13 mouse cellular contexts compared by ENCODE assay signal in the genomic region with DNA sequence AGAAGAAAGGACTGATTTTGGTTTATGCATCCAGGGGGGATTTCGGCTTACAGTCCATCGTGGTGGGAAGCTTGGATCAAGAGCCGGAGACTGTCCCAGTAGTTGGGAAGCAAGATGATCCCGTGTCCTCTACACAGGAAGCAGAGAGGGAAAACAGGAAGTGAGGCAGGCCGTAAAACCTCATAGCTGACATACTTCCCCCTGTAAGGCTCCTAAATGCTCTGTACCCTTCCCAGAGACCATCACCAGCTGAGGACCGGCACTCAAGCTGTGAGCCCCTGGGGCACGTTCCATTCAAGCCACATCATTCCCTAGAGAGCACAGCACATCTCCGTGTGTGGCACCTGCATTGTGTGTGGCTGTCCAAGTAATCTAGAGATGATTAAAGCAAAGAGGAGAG. TPM values are rescaled to one million over a fixed set of nuclear protein-coding genes. Genes with fewer than 3 reads are reported as not detected.
DNase-seq lines count a peak whose midpoint lies in the region; TF ChIP-seq lines count a peak whose summit lies in the region.
"Had no signal": no experiment of that assay in that cellular context is flagged by ENCODE, and none has a peak within 500 bp of the region (broad histone marks: within the 10 kb centered on the region; RNA-seq: fewer than 3 reads in every experiment).

No protein-coding gene starts in this region.

- H3K9me3 ChIP-seq in limb, embryonic 10.5 days (replicated peaks), result no peaks in the 10 kb centered on the region

- 45% methylated on average over 8 of the region's 8 CpGs for WGBS in lung, adult 2 months
- 61% methylated on average over 8 of the region's 8 CpGs for WGBS in limb, embryonic 10.5 days

- peak; percentile 11 for DNase-seq in embryo, embryonic 11 days
- DNase-seq in embryo, embryonic 10.5 days (ENCODE audit: low spot score), result no peak
- DNase-seq in lung, postnatal 36 days, result peak; percentile 22
- no peak for DNase-seq in lung, adult 2 months
- DNase-seq in limb, embryonic 10.5 days (ENCODE audit: low spot score), result no peak
- DNase-seq in retina, postnatal 1 day, result peak; percentile 51
- DNase-seq in frontal cortex, postnatal 25 days (ENCODE audit: low spot score in 2 of 2), result no peak
- no peak for DNase-seq in heart, adult 8-10 months (ENCODE audit: low spot score)
- DNase-seq: adrenal gland, adult 8-10 months; cerebellum, postnatal 36 days; gastrocnemius, adult 2 months; kidney, adult 11 months; right cerebral cortex, postnatal 25 days had no signal

- H3K27ac ChIP-seq in limb, embryonic 10.5 days, result peak overlapping the region; percentile 36; the same call in 1 of the 2 replicates
- H3K27ac ChIP-seq: gastrocnemius, adult 2 months had no signal

- no peak for TF ChIP-seq CTCF in lung, adult 2 months (IDR thresholded peaks at IDR 0.05; ENCODE audit: insufficient read depth, low read length)

- H3K27me3 ChIP-seq in limb, embryonic 10.5 days (ENCODE audit: low read depth, poor library complexity, severe bottlenecking), result no peaks in the 10 kb centered on the region

- no peaks in the 10 kb centered on the region for H3K4me1 ChIP-seq in lung, adult 2 months (ENCODE audit: control insufficient read depth, insufficient read depth, low read length)
- peaks cover 8% of the 10 kb centered on the region for H3K4me1 ChIP-seq in limb, embryonic 10.5 days

- H3K4me3 ChIP-seq in lung, adult 2 months (replicated peaks; ENCODE audit: extremely low read depth, low read depth, low read length), result no peak overlapping the region
- H3K4me3 ChIP-seq in limb, embryonic 10.5 days, result no peak overlapping the region
- H3K4me3 ChIP-seq: gastrocnemius, adult 2 months had no signal

- H3K36me3 ChIP-seq in limb, embryonic 10.5 days, result peaks cover 28% of the 10 kb centered on the region

- no peak for TF ChIP-seq POLR2A in lung, adult 2 months (IDR thresholded peaks at IDR 0.05; ENCODE audit: borderline replicate concordance, extremely low read depth, low read depth, low read length)

RNA-seq across cellular contexts. Expression of gene Polr3e, which starts 15.8 kb away (rescaled TPM):
- 12.6 and 14.4 TPM in 2 replicates for polyA plus RNA-seq in lung, adult 2 months (2012; rRNA removed)
- 46.1 and 50.7 TPM in 2 replicates for polyA plus RNA-seq in limb, embryonic 10.5 days (2016; fragmentation: Nextera tagmentation; extraction: Ambion mirVana)
- 1 to 10 TPM; 7.9 to 9.5 (median 8.6) TPM for total RNA-seq in heart, adult 8-10 months (2022)

RNA-seq across cellular contexts. Expression of gene Eef2k, which starts 59.1 kb away (rescaled TPM):
- polyA plus RNA-seq in lung, adult 2 months (2012; rRNA removed), result 12.0 and 13.9 TPM in 2 replicates
- polyA plus RNA-seq in limb, embryonic 10.5 days (2016; fragmentation: Nextera tagmentation; extraction: Ambion mirVana), result 21.3 and 23.5 TPM in 2 replicates
- 10 to 100 TPM; 23.0 to 42.1 (median 30.7) TPM for total RNA-seq in heart, adult 8-10 months (2022)

Comparison
In these comparisons a context has a peak if more than half of its experiments do, and no peak if none do; other contexts are left out.
1. DNase-seq: peak in embryo, embryonic 11 days (single experiment), lung, postnatal 36 days (single experiment) and retina, postnatal 1 day (single experiment); none in embryo, embryonic 10.5 days (single experiment), lung, adult 2 months (single experiment), limb, embryonic 10.5 days (single experiment), frontal cortex, postnatal 25 days (0 of 2) and heart, adult 8-10 months (single experiment).